Mouse (Mus musculus): ENCODE results near the gene Ip6k2.

Ip6k2 gene

GRCm38 (mm10) chr9:108782836-108783547 lies 604 bp upstream of the Ip6k2 start:
- no peak for DNase-seq (ENCODE audit: low read depth, low spot score)

GRCm38 (mm10) chr9:108785416-108785815 lies 1.8 kb downstream of the Ip6k2 start:
- no peak for DNase-seq (ENCODE audit: low read depth, low spot score)

- no peak for DNase-seq (ENCODE audit: low read depth, low spot score)
These were observed 2.9 kb downstream of the Ip6k2 start for GRCm38 (mm10) chr9:108786494-108786893.

GRCm38 (mm10) chr9:108787080-108787479 lies 3.5 kb downstream of the Ip6k2 start:
- DNase-seq (ENCODE audit: low read depth, low spot score): no peak

- DNase-seq (ENCODE audit: low read depth, low spot score): no peak
These were observed 5.1 kb downstream of the Ip6k2 start for GRCm38 (mm10) chr9:108788713-108789112.

- no peak for DNase-seq (ENCODE audit: low read depth, low spot score)
These were observed 8.7 kb downstream of the Ip6k2 start for GRCm38 (mm10) chr9:108792307-108792706.

GRCm38 (mm10) chr9:108792730-108793129 lies 9.1 kb downstream of the Ip6k2 start:
- DNase-seq (ENCODE audit: low read depth, low spot score): no peak

GRCm38 (mm10) chr9:108795281-108795680 lies 11.7 kb downstream of the Ip6k2 start:
- peak; percentile 77 for DNase-seq (ENCODE audit: low read depth, low spot score)

- peak; percentile 79 for DNase-seq (ENCODE audit: low read depth, low spot score)
These were observed 12.2 kb downstream of the Ip6k2 start for GRCm38 (mm10) chr9:108795762-108796161.

GRCm38 (mm10) chr9:108796351-108796981 lies 12.9 kb downstream of the Ip6k2 start:
- DNase-seq (ENCODE audit: low read depth, low spot score): no peak

GRCm38 (mm10) chr9:108797477-108797876 lies 13.9 kb downstream of the Ip6k2 start:
- DNase-seq (ENCODE audit: low read depth, low spot score): no peak

GRCm38 (mm10) chr9:108798508-108799075 lies 15.0 kb downstream of the Ip6k2 start:
- DNase-seq (ENCODE audit: low read depth, low spot score): no peak

GRCm38 (mm10) chr9:108799564-108799963 lies 16.0 kb downstream of the Ip6k2 start:
- DNase-seq (ENCODE audit: low read depth, low spot score): no peak

- no peak for DNase-seq (ENCODE audit: low read depth, low spot score)
These were observed 22.2 kb downstream of the Ip6k2 start for GRCm38 (mm10) chr9:108805768-108806167.

- DNase-seq (ENCODE audit: low read depth, low spot score): no peak
These were observed 22.8 kb downstream of the Ip6k2 start for GRCm38 (mm10) chr9:108806379-108806778.

- DNase-seq (ENCODE audit: low read depth, low spot score): no peak
These were observed 23.2 kb downstream of the Ip6k2 start for GRCm38 (mm10) chr9:108806831-108807230.

GRCm38 (mm10) chr9:108807674-108808073 lies 24.1 kb downstream of the Ip6k2 start:
- DNase-seq (ENCODE audit: low read depth, low spot score): no peak

- DNase-seq (ENCODE audit: low read depth, low spot score): peak; percentile 82
These were observed 24.6 kb downstream of the Ip6k2 start, which contains the start of gene Nckipsd for GRCm38 (mm10) chr9:108808163-108808665. Gene Nckipsd (plus strand): TSS chr9:108808368.

- no peak for DNase-seq (ENCODE audit: low read depth, low spot score)
These were observed 25.6 kb downstream of the Ip6k2 start for GRCm38 (mm10) chr9:108809188-108809587.

- no peak for DNase-seq (ENCODE audit: low read depth, low spot score)
These were observed 26.1 kb downstream of the Ip6k2 start for GRCm38 (mm10) chr9:108809723-108810122.

- no peak for DNase-seq (ENCODE audit: low read depth, low spot score)
These were observed 26.9 kb downstream of the Ip6k2 start for GRCm38 (mm10) chr9:108810516-108810915.

GRCm38 (mm10) chr9:108815557-108815956 lies 32.0 kb downstream of the Ip6k2 start:
- no peak for DNase-seq (ENCODE audit: low read depth, low spot score)

- DNase-seq (ENCODE audit: low read depth, low spot score): no peak
These were observed 35.9 kb downstream of the Ip6k2 start for GRCm38 (mm10) chr9:108819495-108819894.

Data from retina, adult 2 months (tissue).